Mouse (Mus musculus) brain, embryonic 14.5 days (tissue): ENCODE measurements around the gene Ddx59.

Experiments
- CTCF ChIP-seq: fragments of 200-500 bp; IDR thresholded peaks from 2 replicates; pipeline ENCODE4 v1.5.1; 2012; ENCODE audit warnings: inconsistent platforms, mild to moderate bottlenecking, moderate library complexity, borderline replicate concordance; ENCODE audit not compliant: insufficient read depth, insufficient read length; ENCODE audit errors: extremely low read depth
- POLR2A ChIP-seq: fragments of 200-500 bp; IDR thresholded peaks from 2 replicates; pipeline ENCODE4 v1.6.1; 2012; ENCODE audit warnings: mild to moderate bottlenecking, inconsistent platforms, borderline replicate concordance; ENCODE audit not compliant: poor library complexity, insufficient read depth, insufficient read length, severe bottlenecking; ENCODE audit errors: extremely low read depth

GRCm38 (mm10) chr1:136455756-136456585 lies 40.9 kb downstream of the Ddx59 start:
- TF ChIP-seq CTCF (no peak), POLR2A (no peak)
